Mouse (Mus musculus): ENCODE results near the gene Ly6g5b.

GRCm38 (mm10) chr17:35085208-35085865 lies 29.9 kb downstream of the Ly6g5b start, which contains the start of gene Ly6g6f:
- no peak for TF ChIP-seq CTCF (conservative IDR thresholded peaks at IDR 0.05; ENCODE audit: insufficient read depth, insufficient read length, low read depth, low read length)
- no peak for TF ChIP-seq POLR2A (IDR thresholded peaks at IDR 0.05; ENCODE audit: low read depth, low read length)

All from kidney, adult 2 months (tissue).